Mouse (Mus musculus): Measurements from ENCODE around the gene Usp35. TPM values are rescaled to one million over a fixed set of nuclear protein-coding genes. Genes with fewer than 3 reads are reported as not detected.

The Usp35 gene
- polyA plus RNA-seq, 1 experiment from 2014 or later = 4.4 TPM

GRCm38 (mm10) chr7:97297466-97297865 lies 34.4 kb downstream of the Usp35 start:
- no peaks in the 10 kb centered on the region for H3K9me3 ChIP-seq
- H3K9ac ChIP-seq (replicated peaks) = no peak overlapping the region
- peaks cover 14% of the 10 kb centered on the region; the same call in 1 of the 2 replicates for H3K36me3 ChIP-seq
- no peak overlapping the region for H3K27ac ChIP-seq (replicated peaks)
- WGBS = 0% methylated on average over 2 of the region's 2 CpGs
- H3K4me1 ChIP-seq = no peaks in the 10 kb centered on the region
- H3K4me3 ChIP-seq = no peak overlapping the region
- ATAC-seq (replicated peaks) = peak; percentile 63; the same call in 1 of the 2 replicates
- no peak overlapping the region for H3K4me2 ChIP-seq (replicated peaks)
- no peaks in the 10 kb centered on the region for H3K27me3 ChIP-seq

GRCm38 (mm10) chr7:97296986-97297385 lies 34.8 kb downstream of the Usp35 start:
- Histone ChIP-seq H3K9me3 (no peaks in the 10 kb centered on the region), H3K4me3 (no peak overlapping the region), H3K27ac (replicated peaks) (no peak overlapping the region), H3K4me2 (replicated peaks) (no peak overlapping the region), H3K9ac (replicated peaks) (no peak overlapping the region), H3K4me1 (no peaks in the 10 kb centered on the region), H3K36me3 (peaks cover 11% of the 10 kb centered on the region; the same call in 1 of the 2 replicates), H3K27me3 (no peaks in the 10 kb centered on the region)
- 58% methylated on average over 2 of the region's 2 CpGs for WGBS
- no peak for ATAC-seq (replicated peaks)

GRCm38 (mm10) chr7:97271068-97271467 lies 60.8 kb downstream of the Usp35 start:
- Histone ChIP-seq H3K4me1 (no peaks in the 10 kb centered on the region), H3K4me2 (replicated peaks) (no peak overlapping the region)
- 80% methylated on average over 1 of the region's 1 CpGs for WGBS

GRCm38 (mm10) chr7:97270367-97270766 lies 61.5 kb downstream of the Usp35 start:
- H3K9me3 ChIP-seq = no peaks in the 10 kb centered on the region
- no peak overlapping the region for H3K27ac ChIP-seq (replicated peaks)
- 0 out of 2 replicates have a peak, but pooled peaks cover 2% of the 10 kb centered on the region for H3K36me3 ChIP-seq
- no peak overlapping the region for H3K4me2 ChIP-seq (replicated peaks)
- H3K4me3 ChIP-seq = no peak overlapping the region
- no peak overlapping the region for H3K9ac ChIP-seq (replicated peaks)
- no peak for ATAC-seq (replicated peaks)
- H3K4me1 ChIP-seq = no peaks in the 10 kb centered on the region
- no peaks in the 10 kb centered on the region for H3K27me3 ChIP-seq

More at GRCm38 (mm10) chr7:97271068-97271467, 60.8 kb downstream of the Usp35 start:
- no peak overlapping the region for H3K27ac ChIP-seq (replicated peaks)
- no peak overlapping the region for H3K4me3 ChIP-seq
- 0 out of 2 replicates have a peak, but pooled peaks cover 2% of the 10 kb centered on the region for H3K36me3 ChIP-seq
- no peaks in the 10 kb centered on the region for H3K9me3 ChIP-seq
- no peak for ATAC-seq (replicated peaks)
- H3K9ac ChIP-seq (replicated peaks) = no peak overlapping the region
- no peaks in the 10 kb centered on the region for H3K27me3 ChIP-seq

GRCm38 (mm10) chr7:97262541-97262940 lies 69.3 kb downstream of the Usp35 start:
- ATAC-seq (replicated peaks) = no peak
- no peak overlapping the region for H3K9ac ChIP-seq (replicated peaks)
- no peak overlapping the region for H3K4me2 ChIP-seq (replicated peaks)
- no peaks in the 10 kb centered on the region for H3K4me1 ChIP-seq
- no peaks in the 10 kb centered on the region for H3K36me3 ChIP-seq
- WGBS = 58% methylated on average over 1 of the region's 1 CpGs
- H3K27ac ChIP-seq (replicated peaks) = no peak overlapping the region
- H3K27me3 ChIP-seq = no peaks in the 10 kb centered on the region
- H3K9me3 ChIP-seq = no peaks in the 10 kb centered on the region
- H3K4me3 ChIP-seq = no peak overlapping the region

Other genes with a start within 250 kb of the Usp35 start
- gene Kctd21, start 307 bp upstream of the Usp35 start, polyA plus RNA-seq (2015; fragmentation: Nextera tagmentation; extraction: Ambion mirVana) = 6.6 and 7.1 TPM in 2 replicates
- gene Alg8, start 39.6 kb upstream of the Usp35 start, polyA plus RNA-seq (2015; fragmentation: Nextera tagmentation; extraction: Ambion mirVana) = 18.9 and 19.0 TPM in 2 replicates
- 460 and 479 TPM in 2 replicates for gene Ndufc2, start 68.0 kb upstream of the Usp35 start, polyA plus RNA-seq (2015; fragmentation: Nextera tagmentation; extraction: Ambion mirVana)
- 4.1 and 5.6 TPM in 2 replicates for gene Thrsp, start 85.7 kb upstream of the Usp35 start, polyA plus RNA-seq (2015; fragmentation: Nextera tagmentation; extraction: Ambion mirVana)
- 2.1 and 2.2 TPM in 2 replicates for gene Kctd14, start 119.3 kb upstream of the Usp35 start, polyA plus RNA-seq (2015; fragmentation: Nextera tagmentation; extraction: Ambion mirVana)
- 46.8 and 46.9 TPM in 2 replicates for gene Ints4, start 148.9 kb upstream of the Usp35 start, polyA plus RNA-seq (2015; fragmentation: Nextera tagmentation; extraction: Ambion mirVana)
- gene Aamdc, start 247.5 kb upstream of the Usp35 start, polyA plus RNA-seq (2015; fragmentation: Nextera tagmentation; extraction: Ambion mirVana) = 54.2 and 55.3 TPM in 2 replicates
- 34.5 and 39.9 TPM in 2 replicates for gene Rsf1, start 247.9 kb upstream of the Usp35 start, polyA plus RNA-seq (2015; fragmentation: Nextera tagmentation; extraction: Ambion mirVana)

Measured in forebrain, embryonic 15.5 days (tissue).